Mouse (Mus musculus): Measurements from ENCODE around the gene Gas7. TPM values are rescaled to one million over a fixed set of nuclear protein-coding genes. Genes with fewer than 3 reads are reported as not detected.

Gene Gas7
- polyA plus RNA-seq, 1 experiment from 2014 or later = 15.7 TPM

DNA sequence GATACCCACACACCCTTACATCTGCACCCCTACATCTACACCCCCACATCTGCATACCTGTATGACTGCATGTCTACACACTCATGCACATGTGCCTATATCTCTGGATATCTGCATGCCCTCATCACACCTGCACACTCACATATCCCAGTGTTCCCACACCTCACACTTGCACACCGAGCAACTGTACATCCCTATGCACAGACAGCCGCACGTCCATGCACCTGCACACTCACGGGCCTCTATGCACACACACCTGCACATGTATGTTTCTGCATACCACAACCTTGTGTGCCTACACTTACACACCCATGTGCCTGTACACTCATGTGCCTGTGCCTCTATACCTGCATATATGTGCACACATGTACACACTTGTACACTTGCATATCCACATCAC, 208.2 kb downstream of the Gas7 start:
- 97% methylated on average over 4 of the region's 4 CpGs for WGBS
- Histone ChIP-seq H3K4me1 (ENCODE audit: control insufficient read depth, insufficient read depth, low read length) (no peaks in the 10 kb centered on the region), H3K27ac (replicated peaks; ENCODE audit: low read depth, low read length) (no peak overlapping the region), H3K4me3 (replicated peaks; ENCODE audit: low read depth, low read length) (no peak overlapping the region), H3K27me3 (ENCODE audit: control insufficient read depth, insufficient read depth, low read length) (no peaks in the 10 kb centered on the region), H3K9ac (replicated peaks; ENCODE audit: low read length) (no peak overlapping the region), H3K9me3 (ENCODE audit: control insufficient read depth, low read length) (no peaks in the 10 kb centered on the region), H3K4me2 (ENCODE audit: low read length) (no peak overlapping the region), H3K36me3 (ENCODE audit: control insufficient read depth, insufficient read depth, low read length) (no peaks in the 10 kb centered on the region)
- no peak for ATAC-seq (ENCODE audit: low FRiP score, low TSS enrichment)
- no peak for DNase-seq

DNA sequence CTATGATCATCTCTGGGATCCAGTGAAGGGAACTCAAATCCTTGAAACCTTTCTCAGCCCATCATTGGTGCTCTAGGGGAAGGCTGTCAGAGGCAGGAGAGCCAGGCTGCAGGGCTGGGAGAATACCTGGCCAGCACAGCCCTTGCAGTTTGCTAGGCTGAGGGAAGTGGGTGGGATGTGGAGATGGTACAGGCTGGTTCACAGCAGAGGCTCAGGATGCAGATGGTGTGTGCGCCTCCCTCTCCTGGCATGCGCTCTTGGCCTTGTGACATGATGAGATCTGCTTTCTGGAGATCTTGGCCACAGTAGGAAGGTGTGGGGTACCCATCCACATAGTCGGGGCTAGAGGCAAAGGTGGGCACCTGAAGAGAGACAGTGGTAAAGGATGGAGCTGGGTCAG, 209.0 kb downstream of the Gas7 start:
- DNase-seq = no peak
- ATAC-seq (ENCODE audit: low FRiP score, low TSS enrichment) = no peak
- H3K4me3 ChIP-seq (replicated peaks; ENCODE audit: low read depth, low read length) = no peak overlapping the region

DNA sequence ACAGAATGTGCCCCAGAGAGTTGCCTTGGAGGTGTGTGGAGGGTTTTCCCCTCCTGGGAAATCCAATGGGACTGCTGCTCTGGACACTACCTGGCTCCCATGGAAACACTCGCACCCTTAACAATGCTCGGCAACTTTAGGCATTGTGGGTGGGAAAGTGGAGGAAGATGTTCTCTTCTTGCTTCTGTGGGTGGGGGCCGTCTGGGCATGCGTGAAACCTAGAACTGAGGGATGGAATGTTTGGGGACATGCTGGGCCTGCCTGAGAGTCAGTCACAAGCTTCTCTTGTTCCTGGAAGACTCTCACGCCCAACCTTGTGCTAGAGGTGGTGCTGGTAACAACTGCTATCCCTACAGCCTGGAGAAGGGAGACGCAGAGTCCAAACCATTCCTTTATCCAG, 209.7 kb downstream of the Gas7 start:
- DNase-seq (no peak), ATAC-seq (ENCODE audit: low FRiP score, low TSS enrichment) (no peak)
- Histone ChIP-seq H3K36me3 (ENCODE audit: control insufficient read depth, insufficient read depth, low read length) (no peaks in the 10 kb centered on the region), H3K4me1 (ENCODE audit: control insufficient read depth, insufficient read depth, low read length) (no peaks in the 10 kb centered on the region), H3K27ac (replicated peaks; ENCODE audit: low read depth, low read length) (no peak overlapping the region), H3K9me3 (ENCODE audit: control insufficient read depth, low read length) (no peaks in the 10 kb centered on the region), H3K27me3 (ENCODE audit: control insufficient read depth, insufficient read depth, low read length) (no peaks in the 10 kb centered on the region), H3K4me3 (replicated peaks; ENCODE audit: low read depth, low read length) (no peak overlapping the region), H3K4me2 (ENCODE audit: low read length) (no peak overlapping the region), H3K9ac (replicated peaks; ENCODE audit: low read length) (no peak overlapping the region)
- WGBS = 84% methylated on average over 6 of the region's 6 CpGs

More for the DNA sequence above, 209.0 kb downstream of the Gas7 start:
- Histone ChIP-seq H3K9ac (replicated peaks; ENCODE audit: low read length) (no peak overlapping the region), H3K4me2 (ENCODE audit: low read length) (no peak overlapping the region), H3K36me3 (ENCODE audit: control insufficient read depth, insufficient read depth, low read length) (no peaks in the 10 kb centered on the region), H3K27me3 (ENCODE audit: control insufficient read depth, insufficient read depth, low read length) (no peaks in the 10 kb centered on the region), H3K9me3 (ENCODE audit: control insufficient read depth, low read length) (no peaks in the 10 kb centered on the region), H3K4me1 (ENCODE audit: control insufficient read depth, insufficient read depth, low read length) (no peaks in the 10 kb centered on the region), H3K27ac (replicated peaks; ENCODE audit: low read depth, low read length) (no peak overlapping the region)
- WGBS = 87% methylated on average over 3 of the region's 3 CpGs

GRCm38 (mm10) chr11:67666129-67666528, 210.9 kb downstream of the Gas7 start:
- no peaks in the 10 kb centered on the region for H3K9me3 ChIP-seq (ENCODE audit: control insufficient read depth, low read length)
- H3K27ac ChIP-seq (replicated peaks; ENCODE audit: low read depth, low read length) = no peak overlapping the region
- no peak for ATAC-seq (ENCODE audit: low FRiP score, low TSS enrichment)
- H3K4me3 ChIP-seq (replicated peaks; ENCODE audit: low read depth, low read length) = no peak overlapping the region
- DNase-seq = no peak
- no peak overlapping the region for H3K4me2 ChIP-seq (ENCODE audit: low read length)
- no peaks in the 10 kb centered on the region for H3K4me1 ChIP-seq (ENCODE audit: control insufficient read depth, insufficient read depth, low read length)
- H3K36me3 ChIP-seq (ENCODE audit: control insufficient read depth, insufficient read depth, low read length) = no peaks in the 10 kb centered on the region
- WGBS = 77% methylated on average over 5 of the region's 5 CpGs
- no peak overlapping the region for H3K9ac ChIP-seq (replicated peaks; ENCODE audit: low read length)
- H3K27me3 ChIP-seq (ENCODE audit: control insufficient read depth, insufficient read depth, low read length) = no peaks in the 10 kb centered on the region

DNA sequence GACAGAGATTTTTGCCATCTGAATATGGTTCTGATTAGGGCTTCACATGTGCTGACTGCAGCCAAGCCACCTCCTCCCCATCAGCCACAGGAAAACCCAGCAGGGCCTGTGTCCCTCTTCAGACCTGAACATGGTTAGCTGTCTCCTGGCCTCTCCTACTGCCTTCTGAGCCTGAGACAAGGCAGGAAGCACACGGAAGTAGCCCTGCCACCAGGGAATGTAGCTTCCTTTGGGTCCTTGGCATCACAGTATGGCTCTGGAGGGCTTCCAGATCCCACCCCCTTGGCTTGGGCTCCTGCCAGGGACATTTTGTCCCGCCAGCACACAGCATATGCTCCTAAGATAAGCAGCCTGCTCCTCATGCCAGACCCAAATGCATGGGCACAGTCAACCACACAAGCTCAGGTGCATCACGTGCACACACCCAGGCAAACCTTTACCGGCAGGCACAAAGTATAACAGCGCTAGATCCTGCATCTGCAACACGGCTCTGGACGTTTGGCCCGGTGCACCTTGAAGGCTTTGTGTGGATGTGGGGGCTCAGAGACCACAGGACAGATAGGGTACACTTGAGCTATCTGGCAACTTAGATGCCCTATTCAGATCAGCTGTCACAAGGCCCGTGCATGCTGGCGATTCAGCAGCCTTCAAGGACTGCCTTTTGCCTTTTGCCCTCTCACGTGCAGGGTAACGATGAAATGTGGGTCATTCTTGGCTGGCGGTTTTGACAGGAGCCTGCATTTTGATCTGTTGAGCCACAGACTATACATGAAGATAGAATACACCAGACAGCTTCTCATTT, 212.5 kb downstream of the Gas7 start:
- WGBS = 84% methylated on average over 13 of the region's 13 CpGs
- no peak overlapping the region; the same call in 1 of the 2 replicates for H3K27ac ChIP-seq (replicated peaks; ENCODE audit: low read depth, low read length)
- DNase-seq = no peak

DNA sequence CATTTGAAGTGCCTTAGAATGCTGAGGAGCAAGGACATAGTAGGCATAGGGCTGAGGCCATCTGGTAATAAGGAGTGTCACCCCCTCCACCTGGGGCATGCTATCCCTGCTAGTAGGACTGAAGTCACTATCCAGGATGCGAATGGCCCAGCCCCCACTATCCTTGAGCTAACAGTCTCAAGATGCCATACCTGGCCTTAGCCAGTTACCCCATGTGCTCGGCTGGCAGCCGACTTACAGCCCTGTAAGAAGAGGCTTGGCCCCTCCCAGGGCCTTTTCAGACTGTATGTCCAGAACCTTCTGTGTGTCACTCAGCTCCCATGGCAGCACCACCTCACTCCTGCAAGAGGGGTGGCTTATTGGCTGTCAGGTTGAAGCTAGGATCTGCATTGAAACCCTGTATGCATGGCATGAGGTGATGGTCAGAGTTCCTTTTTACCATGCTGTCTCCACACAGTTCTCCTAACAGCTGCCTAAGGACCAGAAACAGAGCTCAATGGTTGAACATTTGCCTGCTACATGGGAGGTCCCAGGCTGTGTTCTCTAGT, 213.3 kb downstream of the Gas7 start:
- H3K4me1 ChIP-seq (ENCODE audit: control insufficient read depth, insufficient read depth, low read length) = no peaks in the 10 kb centered on the region
- H3K27ac ChIP-seq (replicated peaks; ENCODE audit: low read depth, low read length) = no peak overlapping the region
- no peak overlapping the region for H3K4me3 ChIP-seq (replicated peaks; ENCODE audit: low read depth, low read length)
- H3K36me3 ChIP-seq (ENCODE audit: control insufficient read depth, insufficient read depth, low read length) = no peaks in the 10 kb centered on the region
- H3K4me2 ChIP-seq (ENCODE audit: low read length) = no peak overlapping the region
- no peaks in the 10 kb centered on the region for H3K9me3 ChIP-seq (ENCODE audit: control insufficient read depth, low read length)
- no peak overlapping the region for H3K9ac ChIP-seq (replicated peaks; ENCODE audit: low read length)
- H3K27me3 ChIP-seq (ENCODE audit: control insufficient read depth, insufficient read depth, low read length) = no peaks in the 10 kb centered on the region
- ATAC-seq (ENCODE audit: low FRiP score, low TSS enrichment) = no peak
- WGBS = 89% methylated on average over 3 of the region's 3 CpGs
- DNase-seq = no peak

More for the DNA sequence above, 212.5 kb downstream of the Gas7 start:
- no peak overlapping the region for H3K4me2 ChIP-seq (ENCODE audit: low read length)
- no peaks in the 10 kb centered on the region for H3K4me1 ChIP-seq (ENCODE audit: control insufficient read depth, insufficient read depth, low read length)
- H3K9ac ChIP-seq (replicated peaks; ENCODE audit: low read length) = no peak overlapping the region
- no peak for ATAC-seq (ENCODE audit: low FRiP score, low TSS enrichment)
- no peak overlapping the region for H3K4me3 ChIP-seq (replicated peaks; ENCODE audit: low read depth, low read length)
- H3K36me3 ChIP-seq (ENCODE audit: control insufficient read depth, insufficient read depth, low read length) = no peaks in the 10 kb centered on the region
- H3K27me3 ChIP-seq (ENCODE audit: control insufficient read depth, insufficient read depth, low read length) = no peaks in the 10 kb centered on the region
- H3K9me3 ChIP-seq (ENCODE audit: control insufficient read depth, low read length) = no peaks in the 10 kb centered on the region

DNA sequence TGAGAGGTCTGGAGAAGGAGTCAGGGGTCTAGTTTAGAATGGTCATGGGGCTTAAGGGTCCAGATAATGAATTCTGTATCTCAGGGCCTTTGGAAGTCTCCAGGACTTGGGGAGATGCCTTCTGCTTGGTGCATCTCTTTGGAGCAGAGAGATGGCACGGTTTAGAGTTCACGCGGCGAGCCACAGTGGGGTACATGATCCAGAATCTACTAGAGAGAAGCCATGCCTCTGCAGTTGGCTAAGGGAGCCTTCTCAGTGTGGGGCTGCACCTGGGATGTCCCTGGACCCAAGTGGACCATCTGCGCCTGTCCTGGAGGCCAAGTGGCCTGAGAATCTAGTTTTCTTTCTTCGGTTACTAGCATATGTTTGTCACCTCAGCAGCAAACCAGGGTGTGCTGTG, 214.8 kb downstream of the Gas7 start:
- ATAC-seq (ENCODE audit: low FRiP score, low TSS enrichment) = no peak
- Histone ChIP-seq H3K27me3 (ENCODE audit: control insufficient read depth, insufficient read depth, low read length) (no peaks in the 10 kb centered on the region), H3K4me2 (ENCODE audit: low read length) (no peak overlapping the region), H3K4me1 (ENCODE audit: control insufficient read depth, insufficient read depth, low read length) (no peaks in the 10 kb centered on the region), H3K9me3 (ENCODE audit: control insufficient read depth, low read length) (no peaks in the 10 kb centered on the region), H3K27ac (replicated peaks; ENCODE audit: low read depth, low read length) (no peak overlapping the region), H3K4me3 (replicated peaks; ENCODE audit: low read depth, low read length) (no peak overlapping the region), H3K36me3 (ENCODE audit: control insufficient read depth, insufficient read depth, low read length) (no peaks in the 10 kb centered on the region), H3K9ac (replicated peaks; ENCODE audit: low read length) (no peak overlapping the region)
- 94% methylated on average over 6 of the region's 6 CpGs for WGBS
- DNase-seq = no peak

DNA sequence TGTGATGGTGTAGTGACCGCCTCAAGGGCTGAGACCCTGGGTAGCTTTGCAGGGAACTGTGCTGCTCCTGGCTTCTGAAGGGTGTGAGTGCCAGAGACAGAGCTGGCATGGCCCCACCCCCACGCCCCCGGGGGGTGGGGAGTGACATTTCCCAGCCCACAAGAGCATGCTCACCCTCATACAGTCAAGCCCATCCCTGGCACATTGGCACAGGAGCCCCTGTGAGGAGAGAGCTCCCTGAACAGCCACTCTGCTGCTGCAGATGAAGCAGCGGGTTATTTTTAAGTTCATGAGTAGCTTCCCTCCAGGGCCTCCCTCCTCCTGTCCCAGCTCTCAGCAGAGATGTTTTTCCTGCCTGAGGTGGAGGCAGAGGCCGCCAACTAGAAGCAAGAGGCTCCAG, 216.9 kb downstream of the Gas7 start:
- no peak overlapping the region for H3K27ac ChIP-seq (replicated peaks; ENCODE audit: low read depth, low read length)
- no peak for ATAC-seq (ENCODE audit: low FRiP score, low TSS enrichment)
- DNase-seq = no peak
- no peaks in the 10 kb centered on the region for H3K27me3 ChIP-seq (ENCODE audit: control insufficient read depth, insufficient read depth, low read length)
- no peak overlapping the region for H3K4me3 ChIP-seq (replicated peaks; ENCODE audit: low read depth, low read length)
- H3K36me3 ChIP-seq (ENCODE audit: control insufficient read depth, insufficient read depth, low read length) = no peaks in the 10 kb centered on the region
- no peaks in the 10 kb centered on the region for H3K4me1 ChIP-seq (ENCODE audit: control insufficient read depth, insufficient read depth, low read length)
- H3K4me2 ChIP-seq (ENCODE audit: low read length) = no peak overlapping the region
- WGBS = 74% methylated on average over 5 of the region's 5 CpGs
- H3K9me3 ChIP-seq (ENCODE audit: control insufficient read depth, low read length) = no peaks in the 10 kb centered on the region
- no peak overlapping the region for H3K9ac ChIP-seq (replicated peaks; ENCODE audit: low read length)

Data from midbrain, embryonic 14.5 days (tissue).